Comparison of ENCODE assay signal across 8 mouse cellular contexts in genomic region chrX:167276953-167277352, GRCm38 (mm10). TPM values are rescaled to one million over a fixed set of nuclear protein-coding genes. Genes with fewer than 3 reads are reported as not detected.
DNase-seq lines count a peak whose midpoint lies in the region; ATAC-seq and TF ChIP-seq lines count a peak whose summit lies in the region.

No protein-coding gene starts in this region.

- DNase-seq in ZHBTc4 (ENCODE audit: low read depth, low spot score) = peak; percentile 75
- peak; percentile 1 for DNase-seq in cerebellum, adult 9-11 months
- peak; percentile 45 for DNase-seq in gastrocnemius, adult 18-20 months (ENCODE audit: low spot score)
- peak; percentile 60 to 69 for DNase-seq in left cerebral cortex, postnatal 25 days (ENCODE audit: low spot score in 2 of 2)
- peak; percentile 27 for DNase-seq in skeletal muscle tissue, adult 2 months (ENCODE audit: low read depth, low spot score)
- DNase-seq in yolk sac, embryonic 10.5 days (ENCODE audit: low spot score) = peak; percentile 26

- no peaks in the 10 kb centered on the region for H3K27me3 ChIP-seq in intestine, postnatal 0 days (replicated peaks; ENCODE audit: control insufficient read depth, insufficient read depth, low read length)

- H3K4me1 ChIP-seq in intestine, postnatal 0 days (replicated peaks; ENCODE audit: control insufficient read depth, insufficient read depth, low read length) = no peaks in the 10 kb centered on the region

- H3K4me3 ChIP-seq in intestine, postnatal 0 days (ENCODE audit: low read depth, low read length) = 0 out of 2 replicates have a peak overlapping the region, but pooled peaks have one; percentile 18

- H3K4me2 ChIP-seq in intestine, postnatal 0 days (replicated peaks; ENCODE audit: low read depth) = peak overlapping the region; percentile 55

- no peak overlapping the region for H3K9ac ChIP-seq in intestine, postnatal 0 days (ENCODE audit: low read depth, low read length)

- no peak for ATAC-seq in intestine, postnatal 0 days
- ATAC-seq in megakaryocyte-erythroid progenitor cell, adult 5-6 weeks (replicated peaks; ENCODE audit: low FRiP score, low TSS enrichment, poor library complexity, severe bottlenecking) = peak; percentile 84

- TF ChIP-seq CTCF in intestine, postnatal 0 days (IDR thresholded peaks at IDR 0.05; ENCODE audit: low read depth) = peak; percentile 82

- H3K9me3 ChIP-seq in intestine, postnatal 0 days (ENCODE audit: control insufficient read depth) = no peaks in the 10 kb centered on the region

- H3K36me3 ChIP-seq in intestine, postnatal 0 days (ENCODE audit: control insufficient read depth, insufficient read depth) = no peaks in the 10 kb centered on the region

- intact Hi-C loops in left cerebral cortex, postnatal 25 days (cut with DNase I) = no loop called here

- 20% methylated on average over 9 of the region's 9 CpGs for WGBS in intestine, postnatal 0 days

- no peak overlapping the region for H3K27ac ChIP-seq in intestine, postnatal 0 days (ENCODE audit: low read depth, low read length)

RNA-seq across cellular contexts. Expression of gene Tlr8, which starts 12.8 kb away (rescaled TPM):
- under 1 TPM; 0.40 to 0.84 TPM for total RNA-seq in gastrocnemius, adult 18-20 months (2021)
- 0.14 and 0.34 TPM in 2 replicates for polyA plus RNA-seq in intestine, postnatal 0 days (2015; fragmentation: Nextera tagmentation; extraction: Ambion mirVana)
- total RNA-seq in left cerebral cortex, postnatal 25 days (2021) = under 1 TPM; 0.14 to 0.37 TPM
- not detected in 2 replicates for total RNA-seq in megakaryocyte-erythroid progenitor cell, adult 5-6 weeks (2014; fragmentation: Nextera tagmentation)
- total RNA-seq in megakaryocyte-erythroid progenitor cell, adult 5-6 weeks (2017) = 0.52 TPM in 1 of 2 replicates, not detected in the other

RNA-seq across cellular contexts. Expression of gene Tlr7, which starts 53.4 kb away (rescaled TPM):
- total RNA-seq in gastrocnemius, adult 18-20 months (2021) = under 1 TPM; 0.66 to 0.95 TPM
- polyA plus RNA-seq in intestine, postnatal 0 days (2015; fragmentation: Nextera tagmentation; extraction: Ambion mirVana) = 0.84 and 1.3 TPM in 2 replicates
- 1 to 10 TPM; 3.3 to 3.5 TPM for total RNA-seq in left cerebral cortex, postnatal 25 days (2021)
- 0.35 and 0.69 TPM in 2 replicates for total RNA-seq in megakaryocyte-erythroid progenitor cell, adult 5-6 weeks (2014; fragmentation: Nextera tagmentation)
- not detected in 2 replicates for total RNA-seq in megakaryocyte-erythroid progenitor cell, adult 5-6 weeks (2017)

Comparison
In these comparisons a context has a peak if more than half of its experiments do, and no peak if none do; other contexts are left out.
1. DNase-seq: peak in every context shown above with its lines; median percentile 75 in ZHBTc4; 64 in left cerebral cortex, postnatal 25 days; 45 in gastrocnemius, adult 18-20 months; 27 in skeletal muscle tissue, adult 2 months; 26 in yolk sac, embryonic 10.5 days; 1 in cerebellum, adult 9-11 months.